Mouse (Mus musculus) intestine, embryonic 15.5 days (tissue): ENCODE data around the gene Col19a1. TPM values are rescaled to one million over a fixed set of nuclear protein-coding genes. Genes with fewer than 3 reads are reported as not detected.

Source experiments
- ATAC-seq: fragments of 200-750 bp; cut with Nextera tagmentation; 2 replicates; pipeline ENCODE4 v1.8.0; 2017; ENCODE audit warnings: moderate TSS enrichment, moderate library complexity
- H3K27ac ChIP-seq: fragments of 300-500 bp; sonication (generic); 2 replicates; pipeline ENCODE4 v1.5.1; 2015; ENCODE audit warnings: mild to moderate bottlenecking, inconsistent platforms
- H3K27me3 ChIP-seq: fragments of 300-500 bp; sonication (generic); replicated peaks from 2 replicates; pipeline ENCODE4 v1.6.1; 2015; ENCODE audit warnings: inconsistent platforms
- H3K36me3 ChIP-seq: fragments of 300-500 bp; sonication (generic); 2 replicates; pipeline ENCODE4 v1.6.1; 2015; ENCODE audit warnings: inconsistent platforms
- H3K4me1 ChIP-seq: fragments of 300-500 bp; sonication (generic); replicated peaks from 2 replicates; pipeline ENCODE4 v1.6.1; 2015; ENCODE audit warnings: inconsistent platforms
- H3K4me2 ChIP-seq: fragments of 300-500 bp; sonication (generic); replicated peaks from 2 replicates; pipeline ENCODE4 v1.6.1; 2015; ENCODE audit warnings: mild to moderate bottlenecking, inconsistent platforms
- H3K4me3 ChIP-seq: fragments of 300-500 bp; sonication (generic); replicated peaks from 2 replicates; pipeline ENCODE4 v1.5.1; 2015; ENCODE audit warnings: inconsistent platforms
- H3K9ac ChIP-seq: fragments of 300-500 bp; sonication (generic); 2 replicates; pipeline ENCODE4 v1.6.1; 2015; ENCODE audit warnings: inconsistent platforms
- H3K9me3 ChIP-seq: fragments of 300-500 bp; sonication (generic); 2 replicates; pipeline ENCODE4 v1.6.1; 2016; ENCODE audit warnings: inconsistent platforms
- WGBS: fragments of 180-500 bp; shearing (Covaris S2); methylation state at CpG from one replicate; pipeline ENCODE4 v1.1.7; 2015; 5-methylcytosine and 5-hydroxymethylcytosine counted together
- polyA plus RNA-seq: library from polyadenylated mRNA; unstranded; fragments of >200 nt; fragmentation: Nextera tagmentation; extraction: Ambion mirVana; gene quantifications from 2 replicates; pipeline ENCODE4 v1.2.1, GENCODE M21; 2015

Gene Col19a1
- polyA plus RNA-seq, 1 experiment from 2014 or later = 0.75 TPM

GRCm38 (mm10) chr1:24347621-24348160, 239.6 kb downstream of the Col19a1 start:
- Histone ChIP-seq H3K4me2 (no peak overlapping the region), H3K9ac (no peak overlapping the region), H3K36me3 (no peaks in the 10 kb centered on the region), H3K27ac (no peak overlapping the region), H3K9me3 (no peaks in the 10 kb centered on the region), H3K4me3 (no peak overlapping the region), H3K4me1 (no peaks in the 10 kb centered on the region), H3K27me3 (no peaks in the 10 kb centered on the region)
- WGBS = 77% methylated on average over 5 of the region's 5 CpGs
- ATAC-seq = no peak

DNA sequence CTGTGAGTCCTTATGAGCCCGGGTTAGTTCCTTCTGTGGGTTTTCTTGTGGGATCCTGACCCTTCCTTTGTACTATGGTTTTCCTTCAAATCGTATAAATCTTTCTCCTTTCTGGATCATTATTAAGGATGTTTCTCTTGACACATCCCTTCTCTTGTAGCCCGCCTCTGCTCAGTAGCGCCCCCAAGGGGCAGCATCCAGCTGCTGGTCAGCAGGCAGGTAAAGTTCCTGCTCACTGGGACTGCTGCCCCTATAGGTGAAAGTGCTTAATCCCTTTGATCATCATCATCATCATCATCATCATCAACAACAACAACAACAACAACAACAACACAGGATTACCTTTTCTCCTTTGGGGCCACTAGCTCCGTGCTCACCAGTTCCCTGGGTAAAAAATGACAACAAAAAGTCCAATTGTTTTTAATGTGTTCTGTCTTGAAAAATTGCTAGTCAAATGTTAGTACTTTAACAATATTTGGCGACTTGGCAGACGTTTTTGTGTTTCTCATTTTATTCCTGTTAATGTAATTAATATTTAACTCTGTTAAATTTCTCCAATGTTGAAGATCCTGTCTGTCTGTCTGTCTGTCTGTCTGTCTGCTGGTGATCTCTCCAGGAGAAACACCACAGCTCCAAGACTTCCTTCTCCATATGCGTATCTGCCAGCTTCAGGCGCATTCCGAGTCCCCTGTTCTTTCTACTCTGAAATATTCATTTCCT, 249.6 kb downstream of the Col19a1 start:
- WGBS = 86% methylated on average over 10 of the region's 10 CpGs
- H3K27ac ChIP-seq = no peak overlapping the region
- no peak for ATAC-seq
- no peaks in the 10 kb centered on the region for H3K9me3 ChIP-seq
- no peak overlapping the region for H3K4me3 ChIP-seq
- no peaks in the 10 kb centered on the region for H3K36me3 ChIP-seq
- no peak overlapping the region for H3K9ac ChIP-seq
- no peaks in the 10 kb centered on the region for H3K4me1 ChIP-seq
- H3K27me3 ChIP-seq = no peaks in the 10 kb centered on the region
- no peak overlapping the region for H3K4me2 ChIP-seq

DNA sequence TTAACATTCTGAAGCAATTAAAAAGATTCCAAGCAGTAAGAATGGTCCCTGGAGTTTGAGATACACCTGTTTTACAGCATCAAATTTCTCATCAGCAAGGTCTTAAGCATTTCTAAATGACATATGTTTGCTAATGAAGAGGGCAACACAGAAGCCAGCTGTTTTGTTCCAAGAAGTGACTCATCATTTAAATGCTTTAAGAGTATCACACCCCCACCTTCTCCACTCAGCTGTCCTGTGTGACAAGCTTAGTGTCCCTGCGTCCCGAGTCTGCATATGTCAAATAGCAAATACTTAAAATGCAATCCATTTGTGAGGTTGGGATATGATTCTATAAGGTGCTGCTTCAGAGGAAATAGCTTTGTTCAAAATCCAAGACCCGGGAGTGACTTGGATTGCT, 251.2 kb downstream of the Col19a1 start:
- Histone ChIP-seq H3K36me3 (no peaks in the 10 kb centered on the region), H3K9ac (no peak overlapping the region), H3K4me2 (no peak overlapping the region), H3K4me1 (no peaks in the 10 kb centered on the region), H3K27ac (no peak overlapping the region), H3K27me3 (no peaks in the 10 kb centered on the region), H3K4me3 (no peak overlapping the region), H3K9me3 (no peaks in the 10 kb centered on the region)
- ATAC-seq = no peak
- WGBS = 78% methylated on average over 3 of the region's 3 CpGs

GRCm38 (mm10) chr1:24316961-24317589, 270.2 kb downstream of the Col19a1 start:
- Histone ChIP-seq H3K4me2 (no peak overlapping the region), H3K4me3 (no peak overlapping the region), H3K9me3 (no peaks in the 10 kb centered on the region), H3K27ac (no peak overlapping the region), H3K36me3 (no peaks in the 10 kb centered on the region), H3K4me1 (no peaks in the 10 kb centered on the region), H3K9ac (no peak overlapping the region), H3K27me3 (no peaks in the 10 kb centered on the region)
- WGBS = 71% methylated on average over 6 of the region's 6 CpGs
- no peak for ATAC-seq

DNA sequence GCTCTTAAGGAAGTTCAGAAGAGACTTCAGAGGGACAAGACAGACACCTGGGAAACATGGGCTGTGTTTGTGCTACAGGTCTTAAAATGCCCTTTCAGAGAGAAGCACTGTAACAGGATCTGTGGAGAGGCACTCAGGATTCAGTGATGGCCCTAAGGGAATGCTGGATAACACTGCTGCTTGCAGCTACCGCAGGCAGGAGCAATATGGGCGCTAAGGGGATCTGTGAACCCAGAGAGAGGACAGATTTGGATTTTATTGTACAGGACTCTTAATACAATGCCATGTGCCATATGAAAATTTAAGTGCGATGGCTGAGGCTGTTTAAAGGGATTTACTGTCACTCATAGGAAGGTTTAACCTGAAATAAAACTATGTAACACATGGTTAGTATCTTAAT, 270.8 kb downstream of the Col19a1 start:
- 87% methylated on average over 3 of the region's 3 CpGs for WGBS
- Histone ChIP-seq H3K27me3 (no peaks in the 10 kb centered on the region), H3K27ac (no peak overlapping the region)

GRCm38 (mm10) chr1:24310847-24311246, 276.4 kb downstream of the Col19a1 start:
- Histone ChIP-seq H3K36me3 (no peaks in the 10 kb centered on the region), H3K9me3 (no peaks in the 10 kb centered on the region), H3K9ac (no peak overlapping the region), H3K4me1 (no peaks in the 10 kb centered on the region), H3K27ac (no peak overlapping the region), H3K27me3 (no peaks in the 10 kb centered on the region), H3K4me2 (no peak overlapping the region), H3K4me3 (no peak overlapping the region)
- ATAC-seq = no peak
- WGBS = 60% methylated on average over 4 of the region's 4 CpGs

More for the DNA sequence above, 270.8 kb downstream of the Col19a1 start:
- H3K4me2 ChIP-seq = no peak overlapping the region
- no peak for ATAC-seq
- no peak overlapping the region for H3K9ac ChIP-seq
- no peaks in the 10 kb centered on the region for H3K36me3 ChIP-seq
- H3K4me3 ChIP-seq = no peak overlapping the region
- no peaks in the 10 kb centered on the region for H3K4me1 ChIP-seq
- H3K9me3 ChIP-seq = no peaks in the 10 kb centered on the region

GRCm38 (mm10) chr1:24310193-24310592, 277.1 kb downstream of the Col19a1 start:
- no peak for ATAC-seq
- Histone ChIP-seq H3K9me3 (no peaks in the 10 kb centered on the region), H3K36me3 (no peaks in the 10 kb centered on the region), H3K4me1 (no peaks in the 10 kb centered on the region), H3K9ac (no peak overlapping the region), H3K27ac (no peak overlapping the region), H3K4me2 (no peak overlapping the region), H3K4me3 (no peak overlapping the region), H3K27me3 (no peaks in the 10 kb centered on the region)
- 37% methylated on average over 2 of the region's 2 CpGs for WGBS

DNA sequence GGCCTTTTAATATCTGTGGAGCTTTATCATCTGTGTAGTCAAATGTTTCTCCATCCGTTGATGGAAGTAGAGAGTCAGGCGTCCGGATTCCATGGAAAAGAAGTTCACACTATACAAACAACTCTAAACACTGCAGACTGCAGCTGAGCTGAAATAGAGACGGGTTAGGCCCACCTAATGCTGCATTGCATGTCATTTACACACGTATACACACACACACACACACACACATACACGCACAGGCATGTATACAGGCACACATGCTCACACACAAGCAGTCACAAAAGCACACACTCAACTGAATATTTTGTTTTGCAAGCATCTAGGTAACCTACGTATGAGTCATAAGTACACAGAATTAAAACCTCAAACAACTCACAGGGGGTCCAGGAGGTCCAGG, 284.2 kb downstream of the Col19a1 start:
- H3K4me2 ChIP-seq = no peak overlapping the region
- H3K27me3 ChIP-seq = no peaks in the 10 kb centered on the region
- 73% methylated on average over 7 of the region's 7 CpGs for WGBS
- no peaks in the 10 kb centered on the region for H3K36me3 ChIP-seq
- H3K27ac ChIP-seq = no peak overlapping the region
- H3K9me3 ChIP-seq = no peaks in the 10 kb centered on the region
- H3K4me1 ChIP-seq = no peaks in the 10 kb centered on the region
- no peak overlapping the region for H3K4me3 ChIP-seq
- H3K9ac ChIP-seq = no peak overlapping the region
- 0 out of 2 replicates have a peak, but pooled peaks have one; percentile 10 for ATAC-seq

DNA sequence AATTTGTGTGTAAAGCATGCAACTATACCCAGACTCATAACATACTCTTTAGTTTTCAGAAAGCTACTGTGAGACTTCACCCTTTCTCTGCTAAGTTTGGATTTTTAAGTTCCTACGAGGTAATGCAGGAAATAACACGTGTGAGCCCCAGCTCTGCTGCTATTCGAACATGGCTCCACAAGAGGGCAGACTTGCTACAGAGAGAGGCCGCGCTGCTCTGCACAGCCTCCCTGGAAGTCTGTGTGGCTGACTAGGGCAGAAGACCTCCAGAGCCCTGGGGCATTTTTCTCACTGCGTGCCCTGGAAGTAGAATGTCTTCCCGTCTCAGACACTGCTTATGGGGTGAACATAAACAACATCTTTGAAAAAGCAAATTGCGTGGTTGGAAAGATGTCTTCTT, 284.6 kb downstream of the Col19a1 start:
- H3K4me3 ChIP-seq = no peak overlapping the region
- ATAC-seq = peak; percentile 76
- 13% methylated on average over 8 of the region's 8 CpGs for WGBS
- H3K36me3 ChIP-seq = no peaks in the 10 kb centered on the region
- H3K4me1 ChIP-seq = no peaks in the 10 kb centered on the region
- H3K4me2 ChIP-seq = no peak overlapping the region
- H3K27ac ChIP-seq = no peak overlapping the region
- H3K9me3 ChIP-seq = no peaks in the 10 kb centered on the region
- no peaks in the 10 kb centered on the region for H3K27me3 ChIP-seq
- no peak overlapping the region for H3K9ac ChIP-seq

DNA sequence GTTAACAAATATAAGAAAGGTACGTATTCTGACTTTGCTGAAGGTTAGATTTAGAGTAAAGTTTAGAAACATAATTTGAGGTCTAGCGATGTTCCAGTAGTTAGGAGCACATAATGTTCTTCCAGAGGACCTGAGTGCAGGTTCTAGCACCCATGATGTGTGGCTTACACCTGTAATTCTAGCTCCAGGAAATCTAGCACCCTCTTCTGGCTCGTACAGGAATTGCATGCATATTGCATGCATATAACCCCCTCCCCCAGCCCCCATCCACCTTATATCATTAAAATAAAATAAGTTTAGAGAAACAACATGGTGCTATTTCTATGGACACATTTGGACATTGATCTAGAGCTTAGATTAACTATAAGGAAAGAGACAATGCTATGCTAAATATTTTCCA, 286.6 kb downstream of the Col19a1 start:
- no peak for ATAC-seq
- 84% methylated on average over 3 of the region's 3 CpGs for WGBS

GRCm38 (mm10) chr1:24294979-24295942, 292.0 kb downstream of the Col19a1 start:
- H3K27ac ChIP-seq = no peak overlapping the region
- no peak overlapping the region for H3K4me2 ChIP-seq
- H3K9me3 ChIP-seq = no peaks in the 10 kb centered on the region
- H3K9ac ChIP-seq = no peak overlapping the region
- 63% methylated on average over 7 of the region's 7 CpGs for WGBS
- peak; percentile 82 for ATAC-seq
- no peaks in the 10 kb centered on the region for H3K27me3 ChIP-seq
- H3K36me3 ChIP-seq = no peaks in the 10 kb centered on the region
- H3K4me1 ChIP-seq = no peaks in the 10 kb centered on the region
- H3K4me3 ChIP-seq = no peak overlapping the region

More for the DNA sequence above, 286.6 kb downstream of the Col19a1 start:
- Histone ChIP-seq H3K4me2 (no peak overlapping the region), H3K27ac (no peak overlapping the region), H3K4me3 (no peak overlapping the region), H3K9me3 (no peaks in the 10 kb centered on the region), H3K4me1 (no peaks in the 10 kb centered on the region), H3K27me3 (no peaks in the 10 kb centered on the region), H3K36me3 (no peaks in the 10 kb centered on the region), H3K9ac (no peak overlapping the region)

DNA sequence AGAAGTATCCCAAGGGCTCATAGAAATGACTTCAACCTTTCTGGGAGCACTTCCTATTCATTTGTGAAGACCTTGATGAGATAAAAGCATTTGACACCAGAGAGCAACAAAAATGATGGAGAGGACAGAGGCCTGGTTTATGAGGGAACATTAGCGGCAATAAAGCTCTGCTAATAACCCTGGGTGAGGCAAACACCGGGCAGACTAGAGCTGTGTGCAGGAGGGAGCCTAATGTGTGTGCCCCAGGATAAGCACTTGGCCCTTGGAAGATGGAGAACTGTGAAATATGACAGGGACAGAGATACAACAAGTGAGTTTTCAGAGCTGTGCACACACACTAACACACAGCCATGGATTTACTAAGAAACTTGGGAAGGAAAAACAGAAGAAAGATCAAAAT, 294.8 kb downstream of the Col19a1 start:
- Histone ChIP-seq H3K27me3 (no peaks in the 10 kb centered on the region), H3K4me2 (no peak overlapping the region), H3K4me3 (no peak overlapping the region), H3K4me1 (no peaks in the 10 kb centered on the region), H3K36me3 (no peaks in the 10 kb centered on the region), H3K9ac (no peak overlapping the region), H3K27ac (no peak overlapping the region), H3K9me3 (no peaks in the 10 kb centered on the region)
- 31% methylated on average over 2 of the region's 2 CpGs for WGBS
- ATAC-seq = peak; percentile 50
